Mouse (Mus musculus): ENCODE measurements around the gene Syt6.

Gene Syt6

DNA sequence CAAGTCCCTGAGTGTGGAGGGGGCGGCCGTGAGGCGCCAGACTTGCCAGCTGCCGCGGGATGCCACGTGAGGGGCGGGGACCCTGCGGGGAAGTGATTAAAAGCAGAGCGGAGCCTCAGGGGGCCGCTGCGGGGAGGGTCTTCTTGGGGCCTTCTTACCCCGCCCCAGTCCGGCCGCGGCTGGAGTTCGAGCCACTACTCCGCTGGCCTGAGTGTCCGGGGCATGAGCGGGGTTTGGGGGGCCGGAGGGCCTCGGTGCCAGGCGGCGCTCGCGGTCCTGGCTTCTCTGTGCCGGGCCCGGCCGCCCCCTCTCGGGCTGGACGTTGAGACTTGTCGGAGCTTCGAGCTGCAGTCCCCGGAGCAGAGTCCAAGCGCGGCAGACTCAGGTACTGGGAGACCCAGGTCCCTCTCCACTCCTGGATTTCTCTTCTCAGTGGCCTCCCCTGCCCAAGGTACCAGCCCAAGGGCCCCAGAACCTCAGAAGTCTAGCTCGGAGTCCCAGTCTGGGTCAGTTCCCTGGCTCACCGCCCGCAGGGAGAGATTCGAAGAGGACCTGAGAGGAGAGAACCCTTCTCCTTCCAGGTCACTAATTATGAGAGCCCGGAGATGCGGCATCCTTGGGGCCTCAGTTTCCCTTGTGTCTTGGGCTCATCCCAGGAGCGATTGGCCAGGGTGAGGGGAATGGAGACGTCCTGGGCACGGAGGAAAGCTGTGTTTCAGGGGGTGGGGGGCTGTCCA is at the start of gene Syt6:
Gene Syt6, plus strand, starts transcription at position 76 of the 737 bp plus-strand sequence.
- DNase-seq (ENCODE audit: low read depth): no peak

DNA sequence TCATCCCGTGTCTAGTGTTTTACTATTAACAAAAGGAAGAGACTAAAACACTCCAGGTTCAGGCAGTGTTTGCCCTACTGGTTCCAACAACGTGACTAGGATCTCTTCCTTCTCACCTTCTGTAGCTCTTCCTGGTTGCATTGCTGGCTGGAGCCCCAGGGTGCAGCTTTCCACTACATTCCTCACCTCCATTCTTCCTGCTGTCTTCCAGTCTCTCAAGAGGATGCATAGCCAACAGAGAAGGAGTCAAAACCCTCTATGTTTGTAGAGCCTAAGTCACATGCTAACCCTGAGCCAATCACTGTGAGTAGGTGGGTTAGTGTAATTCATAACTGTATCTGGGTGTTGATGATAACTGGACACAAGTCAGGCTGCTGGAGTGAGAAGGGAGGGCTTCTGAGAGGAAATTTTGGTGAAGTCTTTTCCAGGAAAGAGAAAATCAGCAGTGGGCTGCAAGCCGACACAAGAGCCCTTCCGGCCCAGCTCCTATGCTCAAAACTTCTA is 48.8 kb upstream of the Syt6 start:
- DNase-seq (ENCODE audit: low read depth): no peak

DNA sequence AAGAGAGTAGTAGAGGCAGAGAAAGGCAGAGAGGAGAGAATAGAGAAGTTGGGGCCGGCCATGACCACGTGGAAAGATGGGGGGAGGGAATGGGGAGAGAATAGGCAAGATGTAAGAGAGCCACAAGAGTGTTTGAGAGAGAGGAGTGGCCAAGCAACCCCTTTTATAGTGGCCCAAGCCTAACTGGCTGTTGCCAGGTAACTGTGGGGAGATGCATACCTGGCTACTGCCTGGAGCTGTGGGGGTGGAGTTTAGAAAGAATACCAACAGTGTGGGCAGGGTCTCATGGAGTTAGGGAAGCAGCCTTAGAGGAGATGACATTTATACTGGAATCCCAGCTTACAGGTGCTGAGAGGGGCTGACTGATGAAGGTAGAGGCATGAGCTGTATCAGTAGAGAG is 48.2 kb upstream of the Syt6 start:
- no peak for DNase-seq (ENCODE audit: low read depth)

DNA sequence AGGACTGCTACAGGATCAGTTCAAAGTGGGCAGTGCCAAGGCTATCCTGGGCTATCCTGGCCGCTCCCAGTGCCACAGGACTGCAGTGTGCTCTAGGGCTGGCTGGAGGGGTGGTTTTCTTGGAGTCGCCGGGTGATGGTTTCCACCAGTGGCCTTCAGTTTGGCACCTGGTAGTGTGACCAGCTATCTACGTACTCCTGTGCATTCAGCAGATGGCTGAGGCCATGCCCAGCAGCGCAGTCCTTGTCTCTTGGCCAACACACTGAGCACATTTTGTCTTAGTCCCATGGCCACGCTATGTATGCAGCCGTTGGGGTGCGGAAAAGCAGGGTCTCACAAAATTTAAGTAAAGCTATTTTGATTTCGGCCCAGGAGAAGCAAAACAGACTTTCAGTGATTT is 41.0 kb upstream of the Syt6 start:
- DNase-seq (ENCODE audit: low read depth): no peak

DNA sequence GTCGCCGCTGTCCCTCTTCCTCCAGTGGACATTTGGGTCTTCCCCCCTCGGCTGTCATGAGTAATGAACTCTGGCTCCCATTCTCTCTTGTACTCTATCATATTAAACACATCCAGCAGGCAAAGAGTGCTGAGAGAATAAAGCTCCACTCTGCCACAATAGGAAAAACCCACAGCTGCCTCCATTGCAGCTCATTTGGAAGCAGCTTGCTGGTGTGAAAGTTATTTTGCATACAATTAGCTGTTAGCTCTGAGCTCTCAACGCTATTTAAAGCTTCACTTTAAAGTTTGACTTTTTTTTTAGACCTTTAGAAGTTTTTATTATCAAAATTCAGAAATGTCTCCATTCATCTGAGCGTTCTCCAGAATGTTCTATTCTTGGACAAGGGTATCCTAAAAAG is 39.8 kb upstream of the Syt6 start:
- DNase-seq (ENCODE audit: low read depth): no peak

DNA sequence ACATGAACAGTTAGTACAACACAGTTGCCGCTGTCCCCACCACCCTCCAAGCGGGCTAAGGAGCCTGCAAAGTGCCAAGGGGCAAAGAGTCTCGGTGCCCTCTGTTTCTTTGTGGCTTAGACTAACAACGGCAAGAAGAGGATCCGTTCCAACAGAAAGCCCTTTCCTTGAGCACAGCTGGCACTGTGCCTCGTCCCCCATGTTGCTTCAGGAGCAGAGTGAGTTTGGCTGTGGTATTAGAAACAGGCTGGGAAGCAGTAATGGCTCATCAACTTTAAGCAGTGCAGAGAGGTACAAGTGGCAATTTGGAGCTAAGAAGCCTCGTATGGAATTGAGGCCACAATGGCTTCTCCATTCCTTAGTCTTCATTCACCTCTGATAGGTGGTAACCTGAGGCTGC is 35.9 kb upstream of the Syt6 start:
- DNase-seq (ENCODE audit: low read depth): no peak

DNA sequence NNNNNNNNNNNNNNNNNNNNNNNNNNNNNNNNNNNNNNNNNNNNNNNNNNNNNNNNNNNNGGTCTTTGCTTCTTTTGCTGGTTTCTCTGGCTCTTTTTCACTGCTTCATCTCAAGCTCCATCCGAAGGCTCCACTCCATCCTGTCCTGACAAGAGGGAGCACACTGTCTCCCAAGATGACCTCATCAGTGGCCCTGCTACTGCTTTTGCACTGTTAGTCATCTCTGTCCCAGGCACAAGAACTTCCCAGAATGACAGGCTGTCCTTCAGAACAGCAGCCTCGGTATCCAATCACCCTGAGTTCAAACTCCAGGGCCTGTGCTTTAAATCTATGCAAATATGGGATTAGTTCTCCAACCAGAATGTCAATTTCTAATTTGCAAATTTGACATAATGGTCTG is 28.9 kb upstream of the Syt6 start:
- no peak for DNase-seq (ENCODE audit: low read depth)

DNA sequence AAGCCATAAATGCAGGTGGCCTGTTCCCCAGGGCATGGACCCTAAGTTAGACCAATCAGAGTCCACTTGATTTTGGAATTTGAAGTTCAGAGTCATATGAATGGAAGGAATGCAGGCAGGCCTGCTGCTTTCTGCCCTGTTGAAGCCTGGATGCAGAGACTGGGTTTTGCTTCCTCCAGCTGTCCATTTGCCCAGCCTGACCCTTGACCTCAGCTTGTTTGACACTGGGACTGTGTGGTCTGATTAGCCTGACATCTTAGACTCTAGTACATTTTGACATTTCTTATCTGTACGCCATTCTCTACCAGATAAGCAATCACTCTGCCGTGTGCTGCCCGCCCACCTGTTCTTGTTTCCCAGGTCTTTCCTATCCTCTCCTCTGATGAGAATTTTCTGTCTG is 28.4 kb upstream of the Syt6 start:
- no peak for DNase-seq (ENCODE audit: low read depth)

DNA sequence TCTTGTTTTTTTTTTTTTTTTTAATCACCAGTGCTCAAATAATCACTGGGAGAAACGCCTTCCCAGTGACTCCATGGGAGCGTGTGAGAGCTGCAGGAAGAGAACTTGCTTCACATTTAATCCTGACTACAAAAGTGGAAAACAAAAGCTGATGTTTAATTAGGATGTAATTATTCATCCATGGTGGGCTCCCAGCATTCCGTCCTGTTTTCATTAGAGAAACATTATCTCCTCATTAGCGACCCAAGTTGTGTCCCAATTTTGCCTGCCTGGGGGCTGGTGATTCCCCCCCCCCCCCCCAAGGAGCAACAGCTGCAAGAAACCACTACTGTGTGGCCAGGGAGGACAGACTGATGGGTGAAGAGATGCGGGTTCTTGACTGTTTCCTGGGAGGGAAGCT is 24.8 kb upstream of the Syt6 start:
- DNase-seq (ENCODE audit: low read depth): no peak

DNA sequence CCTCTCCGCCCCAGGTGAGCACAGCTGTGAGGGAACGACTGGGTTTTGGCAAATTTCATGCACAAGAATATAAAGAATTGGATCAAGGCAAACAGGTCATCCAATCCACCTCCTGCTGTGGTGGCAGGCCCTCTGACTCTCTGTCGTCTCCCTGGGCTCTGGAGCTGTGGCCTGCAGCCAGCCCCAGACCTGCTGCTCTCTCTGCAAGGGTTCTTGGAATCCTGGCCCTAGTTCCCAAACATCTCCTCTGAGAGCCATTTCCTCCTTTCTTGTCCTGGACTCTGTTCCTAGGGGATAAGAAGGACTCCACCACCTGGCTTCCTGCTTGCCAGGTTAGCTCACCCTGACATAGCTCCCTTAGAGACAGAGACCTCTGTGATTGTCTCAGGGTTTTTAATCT is 7.8 kb upstream of the Syt6 start:
- no peak for DNase-seq (ENCODE audit: low read depth)

DNA sequence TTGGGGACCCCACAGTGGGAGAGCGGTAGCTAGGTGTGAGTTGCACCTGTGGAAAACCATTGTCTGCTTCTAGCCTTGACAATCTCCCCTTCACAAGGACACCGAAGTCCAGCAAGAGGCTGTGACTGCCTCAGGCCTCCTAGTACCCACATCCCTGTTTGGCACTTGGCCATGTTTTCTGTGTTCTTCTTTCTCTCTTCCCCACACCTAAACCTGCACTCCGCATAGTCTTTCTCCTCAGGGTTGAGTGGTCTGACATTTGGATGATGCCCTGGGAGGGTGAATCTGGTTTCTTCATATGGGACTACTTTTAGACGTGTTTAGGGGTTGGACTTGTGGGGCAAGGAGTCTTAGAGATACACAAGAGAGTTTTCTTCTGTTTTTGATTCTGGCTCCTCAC is 2.5 kb upstream of the Syt6 start:
- DNase-seq (ENCODE audit: low read depth): no peak

DNA sequence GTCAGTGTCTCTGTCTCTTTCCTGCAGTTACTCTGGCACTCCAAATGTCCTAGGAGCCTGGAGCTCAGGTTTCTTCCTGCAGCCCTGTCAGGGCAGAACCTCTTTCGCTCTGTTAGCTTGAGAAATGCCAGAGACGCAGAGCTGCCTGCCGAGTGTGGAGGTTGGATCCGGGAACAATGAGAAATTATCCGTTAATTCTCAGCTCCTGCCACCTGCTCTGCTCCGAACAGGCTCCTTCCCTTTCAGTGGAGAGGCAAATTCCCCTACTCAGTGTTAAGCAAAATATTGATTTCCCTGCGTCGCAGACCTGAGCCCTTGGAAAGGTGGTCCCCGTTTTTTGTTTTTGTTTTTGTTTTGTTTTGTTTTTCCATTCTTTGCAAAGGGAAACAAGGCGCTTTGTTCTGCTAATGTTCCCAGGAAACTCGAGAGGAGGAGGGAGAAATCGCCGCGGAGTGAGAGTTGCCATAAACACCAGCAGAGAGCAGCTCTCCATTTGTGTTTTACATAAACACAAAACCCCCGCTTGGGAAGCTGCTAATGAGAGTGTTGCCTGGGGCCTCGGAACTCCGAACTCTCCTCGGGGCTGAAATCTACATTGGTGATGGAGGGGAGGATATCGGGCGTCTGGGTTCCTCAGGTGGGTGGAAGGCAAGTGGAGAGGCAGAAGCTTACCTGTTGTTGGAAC is 1.8 kb upstream of the Syt6 start:
- no peak for DNase-seq (ENCODE audit: low read depth)

DNA sequence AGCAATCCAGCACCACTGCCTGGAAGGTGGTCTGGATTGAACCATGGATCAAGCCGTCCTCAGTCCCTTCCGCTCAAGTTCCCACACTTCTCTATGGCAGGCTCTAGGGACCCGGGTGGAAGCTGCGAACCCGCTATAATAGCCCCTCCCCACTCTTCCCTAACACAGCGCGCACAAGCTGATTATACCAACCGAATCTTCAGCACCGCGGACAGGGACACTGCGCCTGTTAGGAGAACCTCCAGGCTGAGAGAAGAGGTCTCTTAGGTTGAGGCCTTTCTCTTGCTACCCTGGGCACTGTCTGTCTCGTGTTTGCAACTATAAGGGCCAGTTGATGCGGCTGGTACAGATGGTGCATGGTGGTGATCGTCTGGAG is 1.3 kb upstream of the Syt6 start:
- DNase-seq (ENCODE audit: low read depth): peak; percentile 41

DNA sequence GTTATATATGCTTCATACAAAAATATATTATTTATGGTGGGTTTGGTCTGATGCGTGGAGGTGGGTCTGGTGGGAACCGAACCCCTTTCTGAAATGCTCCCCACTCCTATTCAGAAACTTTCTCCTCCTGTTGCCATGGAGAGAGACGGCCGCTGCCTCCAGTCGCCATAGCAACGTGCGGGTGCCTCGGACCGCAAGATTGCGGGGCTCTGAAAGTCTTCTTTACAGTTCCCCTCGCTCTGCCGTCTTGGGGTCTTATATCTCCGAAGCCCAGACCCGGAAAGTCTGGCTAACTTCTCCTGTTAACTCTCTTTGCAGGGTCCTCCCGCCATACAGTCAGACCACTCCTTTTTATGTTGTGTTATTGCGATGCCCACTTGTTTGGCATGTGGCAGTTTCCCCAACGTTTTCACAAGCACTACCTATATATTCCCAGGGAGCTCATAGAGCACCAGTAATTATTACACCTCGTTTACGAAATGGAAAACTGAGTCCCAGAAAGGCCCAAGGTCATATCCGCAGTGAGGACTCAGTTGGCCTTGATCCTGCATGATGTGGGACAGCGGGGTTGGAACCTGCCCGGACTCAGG is 370 bp upstream of the Syt6 start:
- no peak for DNase-seq (ENCODE audit: low read depth)

DNA sequence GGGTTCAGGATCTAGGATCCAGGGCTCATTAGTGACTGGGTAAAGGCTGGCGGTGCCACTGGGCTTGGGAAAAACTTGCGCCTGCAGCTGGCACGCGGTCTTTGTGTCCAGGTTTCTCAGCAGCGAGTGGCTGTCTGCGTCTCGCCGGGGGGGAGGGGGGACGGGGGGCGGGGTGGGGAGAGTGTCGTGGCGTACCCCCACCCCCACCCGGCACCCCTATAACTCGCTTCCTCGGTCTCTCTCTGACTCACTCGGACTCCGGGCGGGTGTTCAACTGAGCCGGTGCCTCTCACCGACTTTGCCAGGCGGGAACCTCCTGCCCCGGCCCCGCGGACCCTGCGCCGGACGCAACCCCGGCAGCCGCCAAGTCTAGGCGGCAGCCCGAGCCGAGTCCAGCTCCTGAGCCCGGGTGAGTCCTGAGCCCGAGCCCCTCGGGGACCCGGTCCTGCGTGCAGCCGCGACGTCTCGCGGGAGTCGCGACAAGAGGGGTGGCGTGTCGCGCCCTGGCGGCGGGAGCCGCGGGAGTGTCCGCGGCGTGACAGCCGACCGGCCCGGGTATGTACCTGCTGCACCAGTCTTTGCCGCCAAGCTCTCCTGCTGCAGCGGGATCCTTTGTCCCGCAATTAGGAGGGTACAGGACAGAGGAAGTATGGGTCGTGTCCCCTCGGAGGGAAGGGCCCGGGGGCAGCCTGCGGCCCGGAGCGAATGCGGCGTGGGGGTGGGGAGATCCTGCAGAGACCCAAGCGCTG is 1.0 kb downstream of the Syt6 start:
- peak; percentile 16 for DNase-seq (ENCODE audit: low read depth)

DNA sequence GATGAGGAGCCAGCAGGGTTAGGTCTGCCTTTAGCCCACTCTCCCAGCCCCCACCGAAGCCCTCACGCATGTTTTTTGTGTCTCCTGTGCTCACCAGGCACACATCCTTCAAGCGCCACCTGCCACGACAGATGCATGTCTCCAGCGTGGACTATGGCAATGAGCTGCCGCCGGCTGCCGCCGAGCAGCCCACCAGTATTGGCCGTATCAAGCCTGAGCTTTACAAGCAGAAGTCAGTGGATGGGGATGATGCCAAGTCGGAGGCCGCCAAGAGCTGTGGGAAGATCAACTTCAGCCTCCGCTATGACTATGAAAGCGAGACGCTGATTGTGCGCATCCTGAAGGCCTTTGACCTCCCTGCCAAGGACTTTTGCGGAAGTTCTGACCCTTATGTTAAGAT is 12.1 kb downstream of the Syt6 start:
- DNase-seq (ENCODE audit: low read depth): no peak

DNA sequence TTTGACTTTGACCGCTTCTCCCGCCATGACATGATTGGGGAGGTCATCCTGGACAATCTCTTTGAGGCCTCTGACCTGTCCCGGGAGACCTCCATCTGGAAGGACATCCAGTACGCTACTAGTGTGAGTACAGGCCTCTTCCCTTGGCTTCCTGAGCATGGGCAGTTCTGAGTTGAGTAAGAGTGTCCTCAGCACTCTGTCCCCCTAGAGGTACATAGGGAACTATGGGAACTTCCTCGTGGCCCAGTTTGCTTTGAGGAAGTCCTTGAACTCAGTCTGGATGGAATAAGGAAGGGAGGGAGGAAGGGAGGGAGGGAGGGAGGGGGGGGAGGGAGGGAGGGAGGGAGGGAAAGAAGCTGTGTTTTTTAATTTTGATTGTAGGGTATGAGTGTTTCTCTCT is 12.6 kb downstream of the Syt6 start:
- DNase-seq (ENCODE audit: low read depth): no peak

DNA sequence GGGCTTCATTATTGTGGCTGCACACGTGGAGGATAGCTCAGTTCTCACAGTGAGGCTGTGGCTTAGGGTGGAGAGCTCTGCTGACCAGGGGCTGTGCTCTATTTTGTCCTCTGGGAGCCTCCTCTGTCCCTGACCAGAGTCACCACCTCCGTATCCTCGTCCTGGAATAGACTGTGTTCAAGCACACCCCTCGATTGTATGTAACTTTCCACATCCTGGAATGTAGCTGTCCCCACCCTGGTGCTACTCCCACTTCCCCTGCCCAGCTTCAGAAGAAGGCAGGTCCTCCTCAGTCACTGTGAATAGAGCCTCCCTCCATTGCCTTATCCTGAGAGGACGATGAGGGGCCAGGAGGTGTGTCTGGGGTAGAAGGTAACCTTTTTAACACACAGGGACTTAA is 14.6 kb downstream of the Syt6 start:
- DNase-seq (ENCODE audit: low read depth): no peak

DNA sequence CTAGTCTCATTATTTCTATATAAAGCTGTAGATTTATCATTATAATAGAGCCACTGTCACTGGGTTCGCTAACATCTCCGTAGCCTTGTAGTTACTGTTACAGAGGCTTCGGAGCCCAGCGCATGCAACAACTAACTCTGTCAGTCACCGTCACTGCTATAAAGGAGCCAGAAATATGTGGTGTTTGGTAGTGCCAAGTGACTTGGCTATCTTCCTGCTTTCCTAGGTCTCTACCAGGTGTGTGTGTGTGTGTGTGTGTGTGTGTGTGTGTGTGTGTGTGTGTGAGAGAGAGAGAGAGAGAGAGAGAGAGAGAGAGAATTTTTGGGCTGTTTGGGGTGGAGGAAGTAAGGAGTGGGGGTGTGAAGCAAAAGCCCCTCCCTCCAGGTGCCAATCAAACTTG is 17.6 kb downstream of the Syt6 start:
- no peak for DNase-seq (ENCODE audit: low read depth)

DNA sequence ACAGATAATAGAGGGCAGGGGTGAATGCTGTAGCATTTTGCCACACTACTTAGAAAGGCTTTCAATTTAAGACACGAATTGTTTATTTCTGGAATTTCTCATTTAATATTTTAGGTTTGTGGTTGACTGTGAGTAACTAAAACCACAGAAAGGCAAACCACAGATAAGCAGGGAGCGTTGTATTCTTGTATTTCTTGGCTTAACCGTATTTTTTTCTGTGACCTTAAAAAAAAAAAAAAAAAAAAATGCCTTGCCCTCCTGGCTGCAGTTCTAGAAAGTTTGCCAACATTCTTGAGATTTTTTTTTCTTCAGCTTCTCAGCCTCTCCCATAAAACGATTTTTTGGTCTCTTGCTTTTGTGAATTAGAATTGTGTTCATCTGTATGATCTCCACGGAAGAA is 18.6 kb downstream of the Syt6 start:
- no peak for DNase-seq (ENCODE audit: low read depth)

DNA sequence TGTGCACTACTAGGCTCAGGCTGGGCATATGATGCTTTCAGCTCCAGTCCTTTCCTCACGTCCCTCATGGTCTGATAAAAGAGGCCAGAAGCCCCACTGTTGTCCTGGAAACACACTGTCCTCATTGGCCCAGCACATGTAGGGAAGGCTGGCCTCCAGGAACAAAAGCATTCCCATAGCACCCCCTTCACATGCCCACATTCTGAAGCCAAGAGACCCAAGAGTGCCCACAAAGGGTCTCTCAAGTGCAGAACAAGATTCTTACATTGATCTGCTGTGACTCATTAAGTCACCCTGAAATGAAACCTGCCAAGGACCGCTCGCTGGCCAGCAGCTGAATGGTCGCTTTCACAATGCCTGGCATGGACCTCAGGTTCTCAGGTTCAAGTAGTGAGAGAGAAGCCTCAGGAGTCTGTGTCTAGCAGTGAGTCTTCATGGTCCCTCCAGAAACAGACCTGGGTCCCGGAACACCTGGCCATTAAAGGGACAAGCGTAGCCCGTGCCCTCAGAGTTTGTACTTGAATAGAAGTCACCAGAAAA is 20.3 kb downstream of the Syt6 start:
- DNase-seq (ENCODE audit: low read depth): no peak

DNA sequence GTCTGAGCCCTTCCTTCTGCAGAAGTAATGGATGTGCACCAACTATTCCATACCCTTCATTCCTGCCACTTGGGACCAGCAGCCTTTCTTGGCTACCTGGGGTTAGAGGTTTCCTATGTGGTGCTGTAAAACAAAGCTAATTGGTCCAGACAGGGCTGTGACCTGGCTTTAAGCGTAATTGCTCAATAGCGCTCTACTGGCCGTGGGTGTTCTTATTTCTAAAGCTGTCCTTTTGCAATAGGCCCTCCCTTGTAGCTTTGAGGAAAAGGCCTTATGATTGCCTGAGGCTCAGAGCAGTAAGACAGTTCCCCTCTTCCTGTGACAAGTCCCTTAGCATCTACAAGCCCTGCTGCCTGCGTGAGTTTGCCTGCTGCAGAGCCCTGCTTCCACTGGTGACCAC is 22.6 kb downstream of the Syt6 start:
- DNase-seq (ENCODE audit: low read depth): no peak

DNA sequence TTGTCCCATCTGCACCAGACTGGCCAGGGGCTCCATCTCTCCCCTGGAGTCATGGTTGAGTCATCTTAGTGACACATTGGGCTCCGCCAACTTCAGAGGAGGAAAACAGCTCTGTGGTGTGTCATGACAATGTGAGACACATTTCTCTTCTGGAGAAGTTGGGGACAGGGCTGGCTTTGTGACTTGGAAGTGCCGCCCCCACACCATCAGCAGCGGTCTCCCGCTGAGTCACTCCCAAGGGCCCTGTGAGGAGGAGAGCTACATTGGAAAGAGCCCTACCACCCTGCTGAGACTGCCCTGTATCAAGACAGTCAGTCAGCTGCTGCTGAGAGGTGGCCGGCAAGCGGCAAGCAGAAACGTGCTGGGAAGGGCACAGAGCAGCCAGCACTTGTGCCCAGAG is 26.0 kb downstream of the Syt6 start:
- no peak for DNase-seq (ENCODE audit: low read depth)

Data from naive thymus-derived CD4-positive, alpha-beta T cell, adult 2 months (primary cell).